Mouse (Mus musculus) right cerebral cortex, postnatal 10 days (tissue): ENCODE data around the gene Tctn3.

Experiments
- DNase-seq, 2 experiments: peaks; one replicate each; pipeline ENCODE4 v3.0.0; 2021; ENCODE audit warnings: low spot score in 2 of 2

Tctn3 gene

GRCm38 (mm10) chr19:40611830-40612506, at the start of gene Tctn3, which contains the start of gene Entpd1:
TSS of gene Tctn3 (minus strand) at chr19:40612233.
TSS of gene Entpd1 (plus strand) at chr19:40612366.
- DNase-seq: peak; percentile 98

GRCm38 (mm10) chr19:40661108-40661507, 49.1 kb upstream of the Tctn3 start:
- DNase-seq: peak in 1 of 2 experiments; percentile 33

- DNase-seq: no peak
These were observed 48.5 kb upstream of the Tctn3 start for GRCm38 (mm10) chr19:40660510-40660909.

- DNase-seq: peak; percentile 34 to 37
These were observed 47.8 kb upstream of the Tctn3 start for GRCm38 (mm10) chr19:40659651-40660478.

DNA sequence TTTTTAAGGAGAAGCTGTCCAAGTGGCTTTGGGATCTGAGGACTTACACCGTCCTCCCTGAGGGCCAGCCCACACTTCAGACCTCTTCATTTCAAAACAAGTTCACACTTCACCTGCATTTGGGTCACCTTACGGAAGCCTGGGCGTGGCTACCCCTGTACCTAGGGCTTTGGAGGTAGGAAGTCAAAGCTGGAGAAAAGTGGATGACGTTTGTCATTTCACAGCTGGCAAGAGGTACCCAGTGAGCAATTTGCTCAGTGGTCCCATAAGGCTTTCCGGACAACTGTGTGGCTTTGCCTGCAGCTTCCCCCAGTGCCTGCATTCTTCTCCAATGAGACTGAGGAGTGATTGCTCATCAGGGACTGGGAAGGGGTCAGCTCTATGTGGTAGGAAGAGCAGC, 46.9 kb upstream of the Tctn3 start:
- no peak for DNase-seq

DNA sequence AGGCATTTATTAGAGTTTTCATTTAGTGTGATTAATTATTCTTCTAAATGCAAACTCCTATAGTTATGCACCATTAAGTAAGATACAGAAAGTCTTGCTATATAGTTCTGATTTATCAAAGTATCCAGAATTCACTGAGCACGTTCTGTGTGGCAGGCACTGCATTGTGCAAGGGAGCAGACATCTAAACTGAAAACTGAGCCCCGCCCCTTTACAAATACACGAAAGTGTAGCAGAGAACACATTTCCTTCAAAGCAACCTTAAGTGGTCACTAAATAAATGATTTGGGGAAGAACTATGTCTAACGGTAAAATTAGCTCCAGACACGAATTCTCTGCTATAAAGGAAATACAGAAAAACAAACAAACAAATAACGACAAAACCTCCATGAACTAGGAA, 46.2 kb upstream of the Tctn3 start:
- no peak for DNase-seq

GRCm38 (mm10) chr19:40656207-40656606, 44.2 kb upstream of the Tctn3 start:
- DNase-seq: no peak

DNA sequence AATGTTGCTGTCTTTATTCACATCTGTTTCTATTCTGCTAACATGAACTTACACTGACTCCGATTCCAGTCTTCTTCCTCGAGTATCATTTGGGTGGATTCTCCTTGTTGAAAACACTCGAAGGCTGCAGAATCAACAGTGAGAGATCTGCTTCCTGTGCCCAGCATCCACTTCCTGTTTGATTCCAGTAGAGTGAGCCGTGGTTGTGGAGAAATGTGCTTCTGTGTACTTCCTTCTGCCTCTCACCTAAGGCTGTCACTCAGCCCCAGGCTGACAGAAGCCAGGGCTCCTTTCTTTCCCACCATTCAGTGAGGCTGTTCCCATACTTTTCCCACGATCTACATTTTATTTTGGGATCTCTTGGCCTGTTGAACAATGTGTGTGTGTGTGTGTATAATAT, 38.1 kb upstream of the Tctn3 start:
- no peak for DNase-seq

DNA sequence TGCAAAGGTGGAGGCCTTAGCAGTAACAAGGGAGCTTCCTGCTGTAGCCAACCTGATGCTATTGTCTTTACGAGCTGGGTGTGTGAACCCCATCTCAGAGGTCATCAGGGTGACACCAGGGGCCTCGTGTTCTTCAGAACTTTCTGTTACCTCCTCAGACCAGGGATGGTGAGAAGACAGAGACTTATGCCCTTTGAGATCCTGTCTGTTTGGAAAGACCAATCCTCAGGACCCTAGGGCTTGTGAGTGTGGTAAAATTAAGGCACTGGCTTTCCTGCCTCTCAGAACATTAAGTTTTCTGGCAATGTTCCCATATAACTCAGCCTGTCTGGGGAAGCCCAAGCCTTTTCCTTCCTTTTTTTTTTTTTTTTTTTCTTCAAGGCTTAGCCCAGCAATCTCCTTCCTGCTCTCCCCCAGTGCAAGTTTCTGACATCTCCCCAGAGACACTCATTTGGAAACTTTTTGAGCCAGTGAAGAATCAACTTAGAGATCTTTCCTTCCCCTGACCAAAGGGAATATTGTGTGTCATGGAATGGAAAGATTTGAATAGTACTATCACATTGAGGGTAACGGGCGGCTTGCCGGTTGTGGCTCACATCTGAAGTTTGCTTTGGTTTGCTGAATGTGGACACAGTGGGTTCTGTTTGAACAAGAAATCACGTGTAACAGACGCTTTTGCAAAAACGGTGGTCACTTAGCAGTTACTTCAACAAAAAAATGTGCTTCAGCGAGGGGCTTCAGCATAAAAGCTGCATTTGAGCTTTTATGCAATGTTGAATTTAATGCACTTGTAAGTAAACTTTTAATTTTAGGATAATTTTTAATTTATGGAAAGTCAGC, 35.5 kb upstream of the Tctn3 start:
- DNase-seq: no peak

DNA sequence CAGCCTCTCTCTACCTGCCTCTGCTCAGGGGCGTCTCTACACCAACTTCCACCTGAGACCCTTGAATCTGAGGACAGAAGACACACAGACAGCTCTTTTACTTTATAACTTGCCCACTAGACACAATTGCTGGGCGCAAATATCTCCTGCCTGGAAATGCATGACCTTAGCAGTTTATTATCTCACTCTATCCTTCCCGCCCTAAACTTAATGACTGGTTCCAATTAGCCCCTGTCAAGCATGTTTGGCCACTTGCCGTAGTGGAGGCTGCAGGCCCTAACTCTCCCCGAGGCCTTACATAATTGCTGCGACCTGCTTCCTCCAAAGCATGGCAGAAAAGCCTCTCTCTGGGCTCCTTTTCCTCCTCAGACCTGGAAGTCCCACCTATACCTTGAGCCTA, 34.3 kb upstream of the Tctn3 start:
- DNase-seq: no peak

DNA sequence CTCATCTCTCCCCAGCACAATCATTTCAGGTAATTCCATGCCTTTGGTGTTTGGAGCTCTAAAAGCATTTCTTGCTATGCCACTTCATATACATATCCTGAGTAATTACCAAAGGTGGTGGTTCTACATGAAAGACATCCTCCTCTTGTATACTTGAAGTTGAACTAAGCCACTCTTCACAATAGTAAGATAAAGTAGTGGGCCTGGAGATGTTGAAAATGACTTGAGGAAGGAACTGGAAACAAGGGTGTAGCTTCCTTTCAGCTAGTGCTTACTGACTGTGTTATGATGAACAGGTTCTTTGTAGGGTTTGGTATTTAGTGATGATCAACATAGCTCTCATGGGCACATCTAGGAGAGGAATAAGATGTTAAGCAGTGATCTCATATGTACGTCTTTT, 31.8 kb upstream of the Tctn3 start:
- DNase-seq: no peak

- DNase-seq: no peak
These were observed 28.8 kb upstream of the Tctn3 start for GRCm38 (mm10) chr19:40640799-40641198.

- no peak for DNase-seq
These were observed 27.8 kb upstream of the Tctn3 start for GRCm38 (mm10) chr19:40639729-40640304.

DNA sequence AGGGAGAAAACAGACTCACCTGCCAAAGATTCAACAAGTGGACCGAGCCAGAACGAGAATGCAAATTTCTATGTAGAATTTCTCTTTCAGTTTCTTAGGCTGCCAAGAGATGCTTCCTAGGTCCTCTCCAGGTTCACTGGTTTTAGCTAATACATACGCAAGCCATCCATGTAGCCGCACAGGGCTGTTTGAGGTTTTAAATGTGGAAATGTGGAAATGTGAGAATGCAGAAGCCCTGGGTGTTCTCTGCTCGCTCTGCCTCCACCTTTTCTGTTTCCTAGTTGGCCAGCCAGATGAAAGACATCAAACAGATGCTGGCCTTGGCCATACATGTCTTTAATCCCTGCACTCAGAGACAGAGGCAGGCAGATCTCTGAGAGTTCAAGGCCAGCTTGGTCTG, 26.5 kb upstream of the Tctn3 start:
- DNase-seq: no peak

GRCm38 (mm10) chr19:40637601-40638000, 25.6 kb upstream of the Tctn3 start:
- DNase-seq: no peak

GRCm38 (mm10) chr19:40637091-40637490, 25.1 kb upstream of the Tctn3 start:
- no peak for DNase-seq

DNA sequence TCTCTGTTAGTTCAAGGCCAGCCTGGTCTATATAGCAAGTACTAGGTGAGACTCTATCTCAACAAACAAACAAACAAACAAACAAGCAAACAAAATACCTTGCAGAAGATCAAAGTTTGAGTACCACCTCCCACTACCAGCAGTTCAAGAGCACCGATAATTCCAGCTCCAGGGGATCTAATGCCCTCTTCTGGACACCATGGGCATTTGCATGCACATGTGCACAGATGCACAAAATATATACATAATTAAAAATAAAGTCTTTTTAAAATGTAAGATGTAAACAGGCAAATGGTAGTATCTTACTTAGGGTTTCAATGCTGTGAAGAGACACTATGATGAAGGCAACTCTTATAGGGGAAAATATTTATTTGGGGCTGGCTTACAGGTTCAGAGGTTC, 21.1 kb upstream of the Tctn3 start:
- no peak for DNase-seq

- DNase-seq: no peak
These were observed 20.6 kb upstream of the Tctn3 start for GRCm38 (mm10) chr19:40632668-40633067.

DNA sequence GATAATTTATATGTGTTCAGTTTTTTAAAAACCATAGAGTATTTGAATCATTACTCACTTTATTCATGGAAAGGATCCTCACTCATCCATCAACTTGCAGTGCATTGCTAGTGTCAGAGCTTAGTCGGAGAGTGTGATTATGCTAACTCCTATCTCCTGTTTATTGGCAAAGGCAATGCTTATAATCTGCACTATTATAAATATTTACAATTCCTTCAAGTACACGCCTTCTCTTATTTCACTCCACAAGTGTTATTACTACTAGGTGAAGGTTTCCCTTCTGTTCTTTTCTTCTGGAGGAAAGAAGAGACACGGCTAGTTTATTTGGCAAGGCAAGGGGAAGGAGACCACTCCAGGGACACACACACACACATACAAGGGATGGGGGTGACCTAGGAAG, 20.2 kb upstream of the Tctn3 start:
- DNase-seq: no peak

GRCm38 (mm10) chr19:40630606-40631005, 18.6 kb upstream of the Tctn3 start:
- peak in 1 of 2 experiments; percentile 37 for DNase-seq

- peak; percentile 42 to 46 for DNase-seq
These were observed 18.1 kb upstream of the Tctn3 start for GRCm38 (mm10) chr19:40630096-40630495.

- DNase-seq: no peak
These were observed 16.9 kb upstream of the Tctn3 start for GRCm38 (mm10) chr19:40628950-40629349.
